Mouse (Mus musculus): ENCODE measurements around the gene Insc. TPM values are rescaled to one million over a fixed set of nuclear protein-coding genes. Genes with fewer than 3 reads are reported as not detected.

Gene Insc
- polyA plus RNA-seq, 1 experiment: 9.2 TPM

DNA sequence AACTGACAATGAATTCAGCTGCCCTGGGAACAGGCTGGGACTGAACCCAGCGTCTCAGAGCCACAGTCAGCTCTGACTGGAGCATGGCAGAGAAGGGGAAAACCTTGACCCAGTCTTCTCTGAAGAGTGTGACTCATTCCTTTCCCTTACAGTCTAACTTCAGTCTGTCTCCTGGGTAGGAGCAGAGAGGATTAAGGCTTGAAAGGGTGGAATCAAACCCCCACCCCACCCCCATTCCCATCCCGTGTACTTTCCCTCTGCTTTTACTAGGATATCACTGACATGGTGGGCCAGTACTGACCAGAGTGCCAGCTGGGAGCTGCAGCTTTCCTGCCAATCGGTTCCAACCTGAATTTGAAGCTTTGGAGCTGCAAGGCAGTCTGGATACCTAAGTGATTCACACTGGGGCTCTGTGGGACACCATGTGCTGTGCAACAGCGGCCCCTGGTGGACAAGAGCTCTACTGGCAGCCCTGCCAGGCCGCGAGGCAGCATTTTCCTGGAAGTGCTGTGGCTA lies 73.9 kb downstream of the Insc start:
- Histone ChIP-seq H3K4me3 (ENCODE audit: insufficient read depth, low read length) (no peak overlapping the region), H3K27ac (ENCODE audit: insufficient read depth, low read length) (peak overlapping the region; percentile 23; the same call in 1 of the 2 replicates)
- TF ChIP-seq CTCF (IDR thresholded peaks at IDR 0.05; ENCODE audit: borderline replicate concordance, insufficient read depth, low read length) (peak; percentile 95), POLR2A (IDR thresholded peaks at IDR 0.05; ENCODE audit: low read depth, low read length) (no peak)

DNA sequence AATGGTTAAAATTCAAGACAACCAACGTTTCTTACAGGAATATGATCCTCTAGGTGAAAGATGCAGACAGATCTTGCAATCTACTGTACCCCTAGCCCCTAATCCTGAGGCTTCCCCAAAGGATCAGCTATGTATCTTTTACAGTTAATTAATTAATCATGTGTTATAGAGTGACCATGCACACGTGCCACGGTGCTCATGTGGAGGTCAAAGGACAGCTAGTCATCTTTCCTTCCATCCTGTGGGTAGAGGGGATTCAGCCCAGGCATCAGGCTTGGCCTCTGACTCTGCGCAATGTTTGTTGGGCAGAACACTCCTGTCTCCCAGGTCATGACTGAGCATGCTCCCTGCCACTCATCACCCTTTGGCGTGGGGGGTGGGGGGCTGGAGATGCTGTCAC lies 74.4 kb downstream of the Insc start:
- TF ChIP-seq CTCF (IDR thresholded peaks at IDR 0.05; ENCODE audit: borderline replicate concordance, insufficient read depth, low read length): no peak
- no peak for TF ChIP-seq POLR2A (IDR thresholded peaks at IDR 0.05; ENCODE audit: low read depth, low read length)
- H3K4me3 ChIP-seq (ENCODE audit: insufficient read depth, low read length): no peak overlapping the region
- no peaks in the 10 kb centered on the region for H3K4me1 ChIP-seq (ENCODE audit: control insufficient read depth, insufficient read depth, low read length)
- no peak overlapping the region for H3K27ac ChIP-seq (ENCODE audit: insufficient read depth, low read length)

More for the DNA sequence above, 73.9 kb downstream of the Insc start:
- no peaks in the 10 kb centered on the region for H3K4me1 ChIP-seq (ENCODE audit: control insufficient read depth, insufficient read depth, low read length)

DNA sequence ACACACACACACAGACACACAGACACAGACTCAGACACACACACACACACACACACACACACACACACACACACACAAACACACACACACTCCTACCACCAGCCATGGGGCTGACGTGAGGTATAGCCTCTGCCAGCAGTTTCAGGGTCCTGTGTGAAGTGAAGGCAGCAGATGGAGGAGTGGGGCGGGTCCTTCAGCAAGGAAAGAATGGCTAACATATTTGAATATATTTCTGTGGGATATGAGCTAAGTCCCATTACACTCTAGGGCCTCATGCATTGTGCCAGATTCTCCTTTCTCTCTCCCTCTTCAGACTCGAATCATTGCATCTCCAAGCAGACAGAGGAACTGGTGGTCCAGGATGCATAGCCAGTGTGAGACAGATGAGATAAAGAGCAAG lies 74.9 kb downstream of the Insc start:
- H3K4me3 ChIP-seq (ENCODE audit: insufficient read depth, low read length): no peak overlapping the region
- H3K4me1 ChIP-seq (ENCODE audit: control insufficient read depth, insufficient read depth, low read length): no peaks in the 10 kb centered on the region
- TF ChIP-seq CTCF (IDR thresholded peaks at IDR 0.05; ENCODE audit: borderline replicate concordance, insufficient read depth, low read length): no peak
- TF ChIP-seq POLR2A (IDR thresholded peaks at IDR 0.05; ENCODE audit: low read depth, low read length): no peak
- H3K27ac ChIP-seq (ENCODE audit: insufficient read depth, low read length): no peak overlapping the region

DNA sequence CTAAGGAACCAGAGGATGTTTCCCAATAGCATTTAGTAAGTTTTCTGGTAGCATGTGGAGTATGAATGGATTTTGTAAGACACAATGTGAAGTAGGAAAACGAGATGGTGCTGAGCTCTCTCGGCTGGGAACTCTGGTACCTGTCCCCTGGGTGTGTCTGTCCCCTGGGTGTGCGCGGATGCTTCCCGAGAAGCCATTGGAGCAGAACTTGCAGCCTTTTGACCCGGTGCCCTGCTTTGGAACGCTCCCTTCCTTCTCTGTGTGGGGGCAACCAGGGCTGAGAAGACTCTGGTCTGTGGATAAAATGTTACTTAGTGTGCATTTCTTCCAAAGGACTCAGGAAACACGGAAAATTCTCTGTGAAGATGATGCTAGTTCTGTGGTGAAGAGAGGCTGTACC lies 75.3 kb downstream of the Insc start:
- no peak overlapping the region for H3K4me3 ChIP-seq (ENCODE audit: insufficient read depth, low read length)
- no peak overlapping the region for H3K27ac ChIP-seq (ENCODE audit: insufficient read depth, low read length)
- H3K4me1 ChIP-seq (ENCODE audit: control insufficient read depth, insufficient read depth, low read length): no peaks in the 10 kb centered on the region
- no peak for TF ChIP-seq POLR2A (IDR thresholded peaks at IDR 0.05; ENCODE audit: low read depth, low read length)
- TF ChIP-seq CTCF (IDR thresholded peaks at IDR 0.05; ENCODE audit: borderline replicate concordance, insufficient read depth, low read length): no peak

DNA sequence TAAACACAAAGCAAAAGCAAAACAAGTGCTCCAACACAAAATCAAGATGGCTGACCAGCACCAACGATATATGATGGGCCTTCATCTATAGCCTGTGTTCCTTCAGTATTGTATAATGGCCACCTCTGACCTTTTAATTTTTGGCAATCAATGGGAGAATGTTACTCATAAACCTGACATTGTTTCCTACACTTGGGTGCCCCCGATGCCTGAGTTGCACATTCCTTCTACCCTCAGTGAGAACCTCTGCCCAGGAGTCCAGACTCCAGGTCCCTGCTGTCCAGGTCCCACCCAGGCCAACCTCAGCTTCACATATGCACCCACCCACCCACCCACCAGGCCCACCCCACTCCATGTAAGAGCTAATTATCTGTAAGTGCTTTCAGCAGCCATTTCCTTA lies 79.2 kb downstream of the Insc start:
- Histone ChIP-seq H3K4me3 (ENCODE audit: insufficient read depth, low read length) (no peak overlapping the region), H3K4me1 (ENCODE audit: control insufficient read depth, insufficient read depth, low read length) (no peaks in the 10 kb centered on the region), H3K27ac (ENCODE audit: insufficient read depth, low read length) (no peak overlapping the region)
- no peak for TF ChIP-seq CTCF (IDR thresholded peaks at IDR 0.05; ENCODE audit: borderline replicate concordance, insufficient read depth, low read length)
- TF ChIP-seq POLR2A (IDR thresholded peaks at IDR 0.05; ENCODE audit: low read depth, low read length): no peak

DNA sequence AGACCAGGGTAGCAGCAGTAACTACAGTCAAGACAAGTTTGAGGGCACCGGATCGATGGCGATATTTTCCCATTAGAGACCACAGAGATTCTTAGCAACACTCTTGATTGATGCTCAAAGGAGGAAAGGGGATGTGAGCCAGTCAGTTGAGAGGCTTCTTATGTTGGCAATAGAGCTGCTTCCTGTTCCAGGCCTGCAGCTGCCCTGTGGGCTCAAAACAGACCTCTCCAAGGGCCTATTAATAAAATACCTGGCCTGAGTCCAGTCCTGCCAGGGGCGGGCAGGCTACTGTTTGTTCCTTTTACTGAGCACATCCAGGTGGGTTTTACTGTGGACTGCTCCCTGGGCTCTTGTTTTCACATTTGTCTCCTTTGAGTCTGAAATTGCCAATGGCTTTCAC lies 83.9 kb downstream of the Insc start:
- no peak overlapping the region for H3K4me3 ChIP-seq (ENCODE audit: insufficient read depth, low read length)
- no peak overlapping the region for H3K27ac ChIP-seq (ENCODE audit: insufficient read depth, low read length)
- TF ChIP-seq POLR2A (IDR thresholded peaks at IDR 0.05; ENCODE audit: low read depth, low read length) (no peak), CTCF (IDR thresholded peaks at IDR 0.05; ENCODE audit: borderline replicate concordance, insufficient read depth, low read length) (no peak)
- no peaks in the 10 kb centered on the region for H3K4me1 ChIP-seq (ENCODE audit: control insufficient read depth, insufficient read depth, low read length)

DNA sequence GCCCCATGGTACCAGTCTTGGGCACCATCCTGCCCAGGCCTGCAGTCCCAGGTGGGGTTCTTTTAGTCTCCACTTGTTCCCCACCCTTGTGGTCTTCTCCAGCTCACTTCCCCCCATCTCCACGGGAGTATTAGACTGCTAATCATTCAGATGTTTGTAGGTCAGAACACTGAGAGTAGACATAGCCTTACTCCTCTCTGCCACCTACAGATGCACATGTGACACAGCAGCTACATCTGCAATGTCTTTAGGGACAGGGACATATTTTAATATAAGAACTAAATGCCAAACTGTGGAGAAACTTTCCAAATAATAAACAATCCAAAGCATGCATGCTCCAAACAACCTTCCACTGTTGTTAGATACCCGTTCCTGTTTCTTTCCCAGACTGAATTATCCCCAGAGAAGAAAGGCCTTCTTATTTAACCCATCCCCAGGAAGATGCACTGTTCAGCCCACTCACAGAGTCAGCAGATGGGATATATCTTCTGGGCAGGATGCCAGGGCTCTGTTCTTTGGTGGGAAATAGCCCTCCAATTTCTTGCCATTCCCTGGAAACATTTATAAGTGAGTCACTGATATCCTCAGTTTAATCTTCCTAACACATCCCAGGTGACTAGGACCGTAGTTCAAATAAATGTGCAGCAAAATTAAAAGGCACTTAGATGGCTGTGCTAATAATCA lies 88.9 kb downstream of the Insc start:
- H3K4me3 ChIP-seq (ENCODE audit: insufficient read depth, low read length): no peak overlapping the region
- no peak overlapping the region for H3K27ac ChIP-seq (ENCODE audit: insufficient read depth, low read length)
- no peaks in the 10 kb centered on the region; the same call in 1 of the 2 replicates for H3K4me1 ChIP-seq (ENCODE audit: control insufficient read depth, insufficient read depth, low read length)
- TF ChIP-seq POLR2A (IDR thresholded peaks at IDR 0.05; ENCODE audit: low read depth, low read length) (no peak), CTCF (IDR thresholded peaks at IDR 0.05; ENCODE audit: borderline replicate concordance, insufficient read depth, low read length) (no peak)

DNA sequence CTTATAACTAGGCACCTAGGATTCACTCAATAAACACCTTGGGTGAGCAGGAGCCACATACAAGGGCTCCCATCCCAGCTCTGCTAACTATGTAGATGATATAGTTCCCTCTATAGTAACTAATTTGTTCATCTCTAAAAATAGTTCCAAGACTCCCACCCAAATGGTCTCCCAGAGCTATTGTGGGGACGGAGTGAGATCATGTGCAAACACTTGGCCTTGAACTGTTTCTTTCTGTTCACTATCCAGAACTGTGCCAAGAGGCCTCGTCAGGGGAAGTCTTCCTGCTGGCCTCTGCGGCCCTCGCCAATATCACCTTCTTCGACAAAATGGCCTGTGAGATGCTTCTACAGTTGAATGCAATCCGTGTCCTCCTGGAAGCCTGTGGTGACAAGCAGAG lies 91.0 kb downstream of the Insc start:
- Histone ChIP-seq H3K27ac (ENCODE audit: insufficient read depth, low read length) (no peak overlapping the region), H3K4me1 (ENCODE audit: control insufficient read depth, insufficient read depth, low read length) (no peaks in the 10 kb centered on the region; the same call in 1 of the 2 replicates), H3K4me3 (ENCODE audit: insufficient read depth, low read length) (no peak overlapping the region)
- no peak for TF ChIP-seq CTCF (IDR thresholded peaks at IDR 0.05; ENCODE audit: borderline replicate concordance, insufficient read depth, low read length)
- no peak for TF ChIP-seq POLR2A (IDR thresholded peaks at IDR 0.05; ENCODE audit: low read depth, low read length)

DNA sequence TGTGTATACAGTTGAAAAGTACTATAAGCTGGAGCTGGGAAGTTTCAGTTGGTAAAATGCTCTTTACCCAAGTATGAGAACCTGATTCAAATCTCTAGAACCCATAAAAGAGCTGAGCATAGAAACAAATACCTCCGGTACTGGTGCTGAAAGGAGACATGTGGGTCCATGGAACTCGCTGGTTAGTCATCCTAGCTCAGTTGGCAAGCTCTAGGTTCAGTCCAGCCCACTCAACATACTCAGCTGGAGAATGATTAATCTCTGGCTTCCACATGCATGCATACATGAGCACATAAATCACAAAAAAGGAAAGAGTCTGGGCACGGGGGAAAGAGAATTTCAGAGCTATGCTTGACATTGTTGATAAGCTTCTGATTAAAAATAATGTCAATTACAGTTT lies 93.8 kb downstream of the Insc start:
- TF ChIP-seq CTCF (IDR thresholded peaks at IDR 0.05; ENCODE audit: borderline replicate concordance, insufficient read depth, low read length) (no peak), POLR2A (IDR thresholded peaks at IDR 0.05; ENCODE audit: low read depth, low read length) (no peak)
- H3K4me3 ChIP-seq (ENCODE audit: insufficient read depth, low read length): no peak overlapping the region
- peaks cover 2% of the 10 kb centered on the region; the same call in 1 of the 2 replicates for H3K4me1 ChIP-seq (ENCODE audit: control insufficient read depth, insufficient read depth, low read length)
- H3K27ac ChIP-seq (ENCODE audit: insufficient read depth, low read length): peak overlapping the region; percentile 55

DNA sequence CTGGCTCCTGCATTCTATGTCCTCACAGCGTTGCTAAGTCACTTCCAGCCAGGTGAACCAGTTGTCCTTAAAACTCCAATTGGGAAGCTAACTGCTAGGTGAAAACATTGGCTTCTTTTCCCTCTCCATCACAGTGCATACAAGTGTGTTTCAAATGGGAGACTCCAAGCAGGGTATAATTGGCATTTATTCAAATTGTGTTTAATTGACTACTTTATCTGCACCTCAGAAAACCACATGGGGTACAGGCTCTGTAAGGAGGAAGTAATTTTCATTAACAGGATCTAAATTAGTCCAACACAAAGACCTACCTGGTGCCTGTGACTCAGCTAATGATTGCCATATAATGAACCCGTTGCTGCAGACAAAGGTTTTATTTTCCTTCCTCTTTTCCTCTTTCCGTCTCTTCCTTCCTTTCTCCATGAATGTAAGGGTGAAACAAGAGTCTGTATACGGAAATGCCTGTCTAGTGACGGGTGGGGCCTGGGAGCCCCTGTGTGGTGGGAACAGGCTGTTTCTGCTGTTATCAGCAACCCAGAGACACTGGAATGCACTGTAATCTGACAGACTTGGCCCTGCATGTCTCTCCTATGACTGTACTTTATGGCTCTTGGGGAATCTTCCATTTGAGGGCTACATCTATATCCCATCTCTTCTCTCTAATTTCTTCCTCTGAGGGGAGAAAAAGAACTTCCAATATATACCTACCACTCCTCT lies 96.7 kb downstream of the Insc start:
- H3K4me3 ChIP-seq (ENCODE audit: insufficient read depth, low read length): no peak overlapping the region
- no peak overlapping the region for H3K27ac ChIP-seq (ENCODE audit: insufficient read depth, low read length)
- TF ChIP-seq CTCF (IDR thresholded peaks at IDR 0.05; ENCODE audit: borderline replicate concordance, insufficient read depth, low read length) (no peak), POLR2A (IDR thresholded peaks at IDR 0.05; ENCODE audit: low read depth, low read length) (no peak)
- H3K4me1 ChIP-seq (ENCODE audit: control insufficient read depth, insufficient read depth, low read length): peaks cover 2% of the 10 kb centered on the region; the same call in 1 of the 2 replicates

Data from embryonic fibroblast, embryonic 13.5 days (primary cell).